Mouse (Mus musculus): Measurements from ENCODE around the gene Gm17087.

DNA sequence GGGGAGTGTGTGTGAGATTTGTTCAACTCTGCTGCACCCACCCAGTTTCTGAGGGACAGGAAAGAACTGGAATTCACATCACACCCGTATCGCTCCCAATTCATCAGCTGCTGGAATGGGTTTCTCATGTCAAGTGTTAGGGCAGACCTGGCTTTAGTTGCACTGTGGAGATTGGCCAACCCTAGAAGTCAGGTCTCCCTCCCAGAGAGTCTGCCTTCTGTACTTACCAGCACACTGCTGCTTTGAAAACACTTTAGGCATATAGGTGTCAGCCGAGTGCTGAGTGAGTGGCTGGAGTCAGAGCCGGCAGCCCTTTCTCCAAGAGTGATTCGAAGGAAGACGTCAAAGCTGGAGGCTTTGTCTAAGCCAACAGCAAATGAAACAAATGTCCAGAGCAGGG lies 10.5 kb downstream of the Gm17087 start:
- TF ChIP-seq CTCF (IDR thresholded peaks at IDR 0.05; ENCODE audit: extremely low read depth, insufficient read depth, low read length) (no peak), POLR2A (IDR thresholded peaks at IDR 0.05; ENCODE audit: extremely low read depth, insufficient read depth, low read length) (no peak)
